Mouse (Mus musculus) lung, embryonic 14.5 days (tissue): Measurements from ENCODE around the gene Sez6l. TPM values are rescaled to one million over a fixed set of nuclear protein-coding genes. Genes with fewer than 3 reads are reported as not detected.
A peak's percentile ranks its signal among the peaks of the same experiment; 100 is the strongest.

ENCODE experiments used
- ATAC-seq: fragments of 200-750 bp; cut with Nextera tagmentation; 2 replicates; pipeline ENCODE4 v1.8.0; 2017; ENCODE audit warnings: mild to moderate bottlenecking, moderate TSS enrichment, moderate library complexity; ENCODE audit not compliant: insufficient read depth
- DNase-seq: peaks from one replicate; pipeline ENCODE4 v3.0.0-alpha.2; 2015
- H3K27ac ChIP-seq: fragments of 300-500 bp; sonication (generic); 2 replicates; pipeline ENCODE4 v1.5.1; 2014; ENCODE audit warnings: low read depth, mild to moderate bottlenecking, moderate library complexity
- H3K27me3 ChIP-seq: fragments of 300-500 bp; sonication (generic); 2 replicates; pipeline ENCODE4 v1.6.1; 2014; ENCODE audit warnings: low read length, control low read depth; ENCODE audit not compliant: insufficient read depth
- H3K36me3 ChIP-seq: fragments of 300-500 bp; sonication (generic); 2 replicates; pipeline ENCODE4 v1.6.1; 2014; ENCODE audit warnings: control low read depth; ENCODE audit not compliant: insufficient read depth
- H3K4me1 ChIP-seq: fragments of 300-500 bp; sonication (generic); 2 replicates; pipeline ENCODE4 v1.6.1; 2014; ENCODE audit warnings: antibody characterized with exemption, control low read depth; ENCODE audit not compliant: insufficient read depth
- H3K4me2 ChIP-seq: fragments of 300-500 bp; sonication (generic); 2 replicates; pipeline ENCODE4 v1.6.1; 2014; ENCODE audit warnings: mild to moderate bottlenecking
- H3K4me3 ChIP-seq: fragments of 300-500 bp; sonication (generic); 2 replicates; pipeline ENCODE4 v1.5.1; 2014; ENCODE audit warnings: low read depth, low read length
- H3K9ac ChIP-seq: fragments of 300-500 bp; sonication (generic); 2 replicates; pipeline ENCODE4 v1.6.1; 2014
- H3K9me3 ChIP-seq: fragments of 300-500 bp; sonication (generic); 2 replicates; pipeline ENCODE4 v1.6.1; 2016; ENCODE audit warnings: low read depth, low read length, control low read depth
- CTCF ChIP-seq: IDR thresholded peaks from 2 replicates; pipeline ENCODE4 v1.5.1; 2016; ENCODE audit warnings: antibody characterized with exemption, low read depth
- WGBS: fragments of 180-500 bp; shearing (Covaris S2); extraction: QIAGEN DNeasy Blood & Tissue Kit; methylation state at CpG from one replicate; pipeline ENCODE4 v1.1.7; 2014; 5-methylcytosine and 5-hydroxymethylcytosine counted together
- polyA plus RNA-seq: library from polyadenylated mRNA; unstranded; fragments of >200 nt; fragmentation: Nextera tagmentation; extraction: Ambion mirVana; gene quantifications from 2 replicates; pipeline ENCODE4 v1.2.1, GENCODE M21; 2014

Sez6l gene
- polyA plus RNA-seq, 1 experiment from 2014 or later = 0.32 TPM

DNA sequence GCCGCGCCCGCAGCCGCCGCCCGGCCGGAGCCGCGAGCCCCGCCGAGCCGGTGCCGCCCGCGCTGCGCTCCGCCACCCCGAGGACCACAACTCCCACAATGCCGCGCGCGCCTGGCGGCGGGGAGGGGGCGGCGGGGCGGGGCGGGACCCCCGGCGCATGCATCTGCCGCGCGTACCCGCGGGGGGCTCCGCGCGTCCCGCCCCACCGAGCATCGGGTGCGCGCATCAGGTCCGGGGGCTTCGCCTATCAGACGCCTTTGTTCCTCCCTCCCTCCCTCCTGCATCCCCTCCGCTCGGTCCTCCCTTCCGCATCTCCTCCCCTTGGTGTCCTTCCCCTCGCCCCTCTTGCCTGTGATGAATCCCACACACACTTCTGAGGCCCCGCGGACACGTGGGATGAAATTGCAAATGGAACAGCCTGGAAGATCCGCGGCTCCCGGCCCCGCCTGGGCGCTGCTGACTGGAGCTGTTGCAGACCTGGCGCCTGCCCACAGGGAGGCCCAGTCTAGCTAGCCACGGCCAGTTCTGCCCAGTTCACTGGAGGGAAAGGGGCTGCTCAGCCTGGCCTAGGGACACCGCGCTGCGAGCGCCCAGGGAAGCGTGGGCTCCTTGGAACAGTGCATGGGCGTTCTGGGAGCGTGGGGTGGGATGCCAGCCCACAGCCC is 182.1 kb downstream of the Sez6l start, which contains the start of gene Asphd2:
TSS of gene Asphd2 (minus strand) at position 88 of the 665 bp plus-strand sequence.
- Histone ChIP-seq H3K4me2 (peak within 1 kb of the TSS; percentile 75), H3K4me3 (peak within 1 kb of the TSS; percentile 51), H3K9me3 (no peaks in the 10 kb centered on the region), H3K4me1 (no peaks in the 10 kb centered on the region), H3K27me3 (peaks cover 13% of the 10 kb centered on the region; the same call in 1 of the 2 replicates), H3K36me3 (no peaks in the 10 kb centered on the region), H3K27ac (peak within 1 kb of the TSS; percentile 60; the same call in 1 of the 2 replicates), H3K9ac (peak within 1 kb of the TSS; percentile 56)
- peak; percentile 84 for DNase-seq
- TF ChIP-seq CTCF = peak; percentile 47
- ATAC-seq = peak; percentile 87
- WGBS = under 1% methylated on average over 39 of the region's 67 CpGs

DNA sequence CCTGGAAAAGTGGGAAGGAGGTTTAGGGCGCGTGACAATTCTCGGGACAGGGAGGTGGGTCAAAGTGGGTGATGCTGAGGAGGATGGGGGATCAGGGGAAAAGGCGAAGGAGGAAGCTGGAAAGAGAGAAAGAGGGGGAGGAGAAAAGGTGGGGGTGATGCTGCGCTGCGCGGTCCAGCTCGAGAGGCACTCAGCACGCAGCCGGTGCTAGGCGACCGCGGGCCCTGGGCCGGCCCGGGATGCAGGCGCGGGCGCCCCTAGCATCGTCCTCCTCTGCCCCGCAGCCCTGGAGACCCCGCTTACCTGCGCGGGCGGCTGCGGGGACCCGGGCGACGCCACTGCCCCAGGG is 182.6 kb downstream of the Sez6l start:
- WGBS = 0% methylated on average over 28 of the region's 28 CpGs
- peak overlapping the region; percentile 56 for H3K9ac ChIP-seq
- no peaks in the 10 kb centered on the region for H3K9me3 ChIP-seq
- peaks cover 13% of the 10 kb centered on the region; the same call in 1 of the 2 replicates for H3K27me3 ChIP-seq
- H3K4me3 ChIP-seq = peak overlapping the region; percentile 51
- H3K36me3 ChIP-seq = no peaks in the 10 kb centered on the region
- no peak for TF ChIP-seq CTCF
- ATAC-seq (peak; percentile 75), DNase-seq (no peak)
- no peak overlapping the region for H3K27ac ChIP-seq
- peak overlapping the region; percentile 75 for H3K4me2 ChIP-seq
- no peaks in the 10 kb centered on the region for H3K4me1 ChIP-seq

DNA sequence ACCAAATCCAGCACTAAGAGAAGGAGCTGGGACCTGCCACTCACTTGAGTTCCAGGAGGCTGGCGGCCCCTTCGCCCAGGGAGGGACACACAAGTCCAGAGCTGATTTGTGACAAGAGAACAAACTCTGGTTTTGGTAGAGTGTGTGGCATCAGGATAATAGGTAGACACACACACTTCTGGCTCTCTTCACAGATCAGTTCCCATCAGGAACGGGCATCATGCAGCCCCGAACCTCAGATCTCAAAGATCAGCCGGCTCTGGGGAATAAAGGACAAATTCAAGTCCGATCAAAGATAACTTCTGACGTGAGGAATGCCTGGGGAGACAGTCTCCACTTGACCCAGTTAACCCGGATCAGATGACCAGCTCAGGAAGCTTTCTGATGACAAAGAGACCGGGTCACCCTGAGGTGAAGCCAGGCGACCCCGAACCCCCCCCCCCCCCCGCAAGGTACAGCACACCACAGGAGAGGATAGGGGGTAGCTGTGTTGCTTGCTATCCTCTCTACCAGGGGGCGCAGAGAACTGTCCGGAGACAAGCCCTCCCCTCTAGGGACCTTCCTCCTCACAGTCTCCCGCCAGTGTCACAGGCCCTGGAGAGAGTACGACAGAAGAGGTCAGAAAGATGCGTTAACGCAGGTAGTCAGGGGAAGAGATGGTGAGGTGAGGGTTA is 183.1 kb downstream of the Sez6l start:
- ATAC-seq (peak; percentile 42; the same call in 1 of the 2 replicates), DNase-seq (no peak)
- TF ChIP-seq CTCF = no peak
- no peaks in the 10 kb centered on the region for H3K4me1 ChIP-seq
- H3K27me3 ChIP-seq = peaks cover 13% of the 10 kb centered on the region; the same call in 1 of the 2 replicates
- no peaks in the 10 kb centered on the region for H3K9me3 ChIP-seq
- H3K36me3 ChIP-seq = no peaks in the 10 kb centered on the region
- 5% methylated on average over 18 of the region's 18 CpGs for WGBS
- no peak overlapping the region for H3K27ac ChIP-seq
- peak overlapping the region; percentile 51 for H3K4me3 ChIP-seq
- H3K9ac ChIP-seq = peak overlapping the region; percentile 56; the same call in 1 of the 2 replicates
- peak overlapping the region; percentile 75 for H3K4me2 ChIP-seq

DNA sequence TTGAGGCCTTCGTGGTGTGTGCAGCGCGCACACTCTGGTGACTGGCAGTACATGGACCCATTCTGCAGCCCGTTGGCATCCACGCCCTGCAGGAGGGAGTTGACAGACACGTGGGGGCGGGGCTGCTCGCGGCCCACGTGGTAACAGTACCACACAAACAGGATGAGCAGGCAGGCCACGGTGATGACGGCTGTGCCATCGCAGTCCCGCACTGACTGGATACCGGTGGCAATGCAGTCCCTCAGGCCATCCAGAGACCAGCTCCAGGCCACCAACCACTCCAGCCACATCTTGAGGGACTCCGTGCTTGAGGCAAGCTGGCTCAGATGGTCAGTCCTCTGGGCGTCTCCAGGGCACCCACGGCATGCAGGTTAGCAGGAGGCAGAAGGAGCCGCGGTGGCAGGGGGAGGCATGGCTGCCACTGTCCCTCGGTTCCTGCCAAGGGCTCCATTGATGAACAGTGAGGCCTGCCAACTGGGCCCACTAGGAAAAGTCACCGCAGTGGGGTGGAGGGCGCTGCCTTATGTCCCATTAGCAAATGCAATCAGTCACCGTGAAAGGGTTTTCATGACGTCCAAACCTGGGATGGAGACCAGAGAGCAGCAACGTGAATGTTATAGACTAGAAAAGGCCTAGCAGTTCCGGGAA is 185.2 kb downstream of the Sez6l start:
- Histone ChIP-seq H3K9me3 (no peaks in the 10 kb centered on the region), H3K36me3 (no peaks in the 10 kb centered on the region), H3K27me3 (peaks cover 13% of the 10 kb centered on the region; the same call in 1 of the 2 replicates), H3K4me1 (no peaks in the 10 kb centered on the region), H3K27ac (no peak overlapping the region), H3K4me2 (no peak overlapping the region), H3K4me3 (no peak overlapping the region), H3K9ac (no peak overlapping the region)
- 63% methylated on average over 27 of the region's 27 CpGs for WGBS
- ATAC-seq (no peak), DNase-seq (no peak)
- no peak for TF ChIP-seq CTCF

DNA sequence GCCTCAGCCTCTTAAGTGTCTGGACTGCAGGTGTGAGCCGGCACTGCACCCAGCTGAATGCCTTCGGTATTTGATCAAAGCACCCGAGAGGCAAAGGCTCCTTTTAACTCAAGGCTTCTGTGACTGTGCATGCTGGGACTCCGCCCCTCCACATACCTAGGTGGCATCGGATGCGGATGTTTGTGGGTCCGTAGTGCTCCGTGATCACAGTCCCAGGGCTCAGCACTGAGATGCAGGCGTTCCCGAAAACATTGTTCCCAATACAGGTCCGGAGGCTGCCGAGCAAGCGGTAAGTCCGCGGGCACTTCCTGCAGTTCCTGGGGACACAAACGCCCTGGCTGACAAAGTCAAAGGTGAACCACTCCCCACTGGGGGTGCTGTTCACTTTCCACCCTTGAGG is 186.0 kb downstream of the Sez6l start:
- Histone ChIP-seq H3K9ac (no peak overlapping the region), H3K27me3 (peaks cover 13% of the 10 kb centered on the region; the same call in 1 of the 2 replicates), H3K4me2 (no peak overlapping the region), H3K4me3 (no peak overlapping the region), H3K9me3 (no peaks in the 10 kb centered on the region), H3K36me3 (no peaks in the 10 kb centered on the region), H3K27ac (no peak overlapping the region), H3K4me1 (no peaks in the 10 kb centered on the region)
- no peak for TF ChIP-seq CTCF
- whole genome bisulfite sequencing = 45% methylated on average over 16 of the region's 16 CpGs
- DNase-seq (no peak), ATAC-seq (no peak)

DNA sequence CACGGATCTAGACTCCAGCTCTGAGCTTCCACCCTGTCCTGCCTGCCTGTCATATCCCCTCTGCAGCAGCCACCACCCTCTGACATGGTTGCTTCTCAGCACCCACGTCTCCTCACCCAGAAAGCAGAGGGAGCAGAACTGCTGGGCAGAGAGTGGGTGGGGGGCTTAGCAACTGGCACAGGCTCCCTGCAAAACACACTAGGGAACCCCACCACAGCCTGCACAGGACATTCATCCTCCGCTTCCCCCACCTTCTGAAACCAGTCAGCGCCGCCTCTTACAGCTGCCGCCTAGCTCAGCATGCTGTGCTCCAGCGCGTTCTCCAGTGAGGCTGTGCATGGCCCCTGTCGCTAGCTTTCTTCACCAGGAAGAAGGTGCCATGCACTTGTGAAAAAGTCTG is 187.6 kb downstream of the Sez6l start:
- no peaks in the 10 kb centered on the region for H3K4me1 ChIP-seq
- TF ChIP-seq CTCF = no peak

DNA sequence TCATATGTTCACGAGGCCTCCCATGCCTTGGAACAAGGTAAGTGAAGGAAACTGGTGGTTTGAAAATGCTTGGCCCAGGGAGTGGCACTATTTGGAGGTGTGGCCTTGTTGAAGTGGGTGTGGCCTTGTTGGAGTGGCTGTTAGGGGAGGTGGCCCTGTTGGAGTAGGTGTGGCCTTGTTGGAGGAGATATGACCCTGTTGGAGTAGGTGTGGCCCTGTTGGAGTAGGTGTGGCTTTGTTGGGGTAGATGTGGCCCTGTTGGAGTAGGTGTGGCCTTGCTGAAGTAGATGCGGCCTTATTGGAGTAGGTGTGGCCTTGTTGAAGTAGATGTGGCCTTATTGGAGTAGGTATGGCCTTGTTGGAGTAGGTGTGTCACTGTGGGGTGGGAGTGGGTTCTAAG is 191.0 kb downstream of the Sez6l start:
- H3K27ac ChIP-seq = no peak overlapping the region
- H3K27me3 ChIP-seq = no peaks in the 10 kb centered on the region
- no peaks in the 10 kb centered on the region for H3K4me1 ChIP-seq
- WGBS = 58% methylated on average over 2 of the region's 2 CpGs
- H3K4me2 ChIP-seq = no peak overlapping the region
- ATAC-seq (no peak; the same call in 1 of the 2 replicates), DNase-seq (no peak)
- no peak overlapping the region for H3K4me3 ChIP-seq
- H3K9me3 ChIP-seq = no peaks in the 10 kb centered on the region
- H3K9ac ChIP-seq = no peak overlapping the region
- no peaks in the 10 kb centered on the region for H3K36me3 ChIP-seq
- no peak for TF ChIP-seq CTCF

More for the DNA sequence above, 187.6 kb downstream of the Sez6l start:
- H3K27ac ChIP-seq = no peak overlapping the region
- H3K4me2 ChIP-seq = no peak overlapping the region
- H3K9me3 ChIP-seq = no peaks in the 10 kb centered on the region
- no peak for DNase-seq
- no peak overlapping the region for H3K4me3 ChIP-seq
- no peaks in the 10 kb centered on the region for H3K36me3 ChIP-seq
- peaks cover 11% of the 10 kb centered on the region; the same call in 1 of the 2 replicates for H3K27me3 ChIP-seq
- WGBS = 78% methylated on average over 9 of the region's 9 CpGs
- ATAC-seq = no peak
- no peak overlapping the region for H3K9ac ChIP-seq
